Mouse (Mus musculus) cerebellum, adult 18-20 months (tissue): ENCODE results near the gene Usp46.
A peak's percentile ranks its signal among the peaks of the same experiment; 100 is the strongest.
"Not testable (repeated sequence)": the region's sequence is repeated elsewhere in the genome, so short reads cannot be mapped to it uniquely, and the experiment has no call there.

Experiments
- DNase-seq, 2 experiments: peaks; one replicate each; pipeline ENCODE4 v3.0.0; 2021

Gene Usp46

GRCm38 (mm10) chr5:74067831-74068713 is at the start of gene Usp46:
Gene Usp46, minus strand, starts transcription at chr5:74068431.
- DNase-seq = peak; percentile 89 to 94

DNA sequence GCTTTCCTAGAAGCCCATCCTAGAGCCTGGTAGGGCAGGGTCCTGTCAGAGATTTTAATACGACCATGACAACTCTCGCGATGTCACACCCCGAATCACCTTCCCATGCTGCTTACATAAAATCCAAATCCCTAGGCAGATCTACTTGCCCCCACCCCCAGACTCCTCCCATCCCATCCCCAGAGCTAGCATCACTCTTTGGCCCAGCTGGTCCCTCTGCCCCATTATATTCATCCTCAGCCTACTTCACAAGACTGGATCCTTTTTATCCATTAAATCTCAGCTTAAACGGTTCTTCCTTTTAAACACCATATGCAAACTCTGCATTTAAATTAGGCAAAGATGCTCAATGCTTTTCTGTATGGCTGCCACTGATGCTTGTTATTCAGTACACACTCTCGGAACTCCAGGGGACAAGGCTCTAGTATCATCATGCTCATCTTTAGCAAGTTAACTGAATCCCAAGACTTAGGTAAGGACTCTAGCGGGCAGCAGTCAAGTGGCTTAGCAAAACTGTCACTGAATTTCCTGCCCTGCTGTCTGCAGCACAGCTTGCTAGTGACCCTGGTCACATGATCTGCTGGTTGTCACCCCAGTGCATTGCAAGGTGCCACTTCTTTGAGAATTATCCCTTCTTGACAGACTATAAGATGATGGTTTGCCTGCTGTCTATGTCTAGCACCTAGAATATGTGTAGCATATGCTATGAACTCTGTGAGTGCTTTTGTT is 45.9 kb upstream of the Usp46 start:
- DNase-seq = no peak

DNA sequence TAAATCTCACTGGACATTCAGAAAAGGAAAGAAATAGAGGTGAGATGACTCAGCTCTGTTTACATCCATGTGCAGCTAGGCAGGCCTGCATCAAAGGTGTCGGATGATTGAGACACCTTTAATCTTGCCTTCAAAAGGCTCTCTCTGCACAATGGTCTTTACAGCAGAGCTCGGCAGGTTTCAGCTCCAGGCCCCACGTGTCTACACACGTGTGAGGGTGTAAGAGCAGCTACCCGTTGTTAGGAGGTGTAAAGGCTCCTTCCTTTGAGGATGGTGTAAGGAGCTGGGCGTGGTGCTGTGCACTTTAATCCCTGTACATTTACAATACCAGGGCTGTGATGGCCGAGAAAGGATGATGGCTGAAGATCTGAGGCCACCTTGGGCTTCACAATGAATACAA is 37.2 kb upstream of the Usp46 start:
- no peak for DNase-seq

DNA sequence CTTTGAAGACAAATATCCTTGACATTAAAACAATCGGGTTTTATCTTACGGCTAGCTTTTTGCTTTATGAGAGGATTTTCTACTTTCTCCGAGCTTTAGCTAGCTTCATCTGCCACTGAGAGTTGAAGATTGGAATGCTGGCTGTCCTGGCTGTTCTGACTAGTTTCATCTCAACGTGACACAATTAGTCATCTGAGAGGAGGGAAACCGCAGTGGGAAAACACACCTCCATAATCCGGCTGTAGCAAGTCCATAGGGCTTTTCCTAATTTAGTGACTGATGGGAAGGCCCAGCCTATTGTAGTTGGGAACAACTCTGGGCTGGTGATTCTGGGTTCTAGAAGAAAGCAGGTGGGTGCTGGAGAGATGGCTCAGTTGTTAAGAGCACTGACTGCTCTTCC is 33.5 kb upstream of the Usp46 start:
- DNase-seq = no peak

- DNase-seq = no peak
Measured at GRCm38 (mm10) chr5:74099046-74099445, 30.8 kb upstream of the Usp46 start.

DNA sequence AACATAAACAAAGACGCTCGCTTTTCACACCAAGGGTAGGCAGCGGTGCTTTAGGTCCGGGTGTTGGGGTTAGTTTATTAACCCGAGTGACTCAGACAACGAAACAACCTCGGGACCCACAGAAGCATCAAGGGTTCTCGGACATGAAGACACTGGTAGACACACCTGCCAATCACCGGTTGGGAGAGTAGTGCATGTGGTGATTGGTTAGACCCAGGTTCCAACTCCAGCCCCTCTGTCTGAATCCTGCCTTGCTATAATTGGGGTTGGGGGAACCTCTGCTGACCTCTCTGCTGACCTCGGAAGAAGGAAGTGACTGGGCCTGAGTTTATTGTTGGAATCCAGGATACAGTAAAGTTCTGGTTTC is 29.6 kb upstream of the Usp46 start:
- no peak for DNase-seq

DNA sequence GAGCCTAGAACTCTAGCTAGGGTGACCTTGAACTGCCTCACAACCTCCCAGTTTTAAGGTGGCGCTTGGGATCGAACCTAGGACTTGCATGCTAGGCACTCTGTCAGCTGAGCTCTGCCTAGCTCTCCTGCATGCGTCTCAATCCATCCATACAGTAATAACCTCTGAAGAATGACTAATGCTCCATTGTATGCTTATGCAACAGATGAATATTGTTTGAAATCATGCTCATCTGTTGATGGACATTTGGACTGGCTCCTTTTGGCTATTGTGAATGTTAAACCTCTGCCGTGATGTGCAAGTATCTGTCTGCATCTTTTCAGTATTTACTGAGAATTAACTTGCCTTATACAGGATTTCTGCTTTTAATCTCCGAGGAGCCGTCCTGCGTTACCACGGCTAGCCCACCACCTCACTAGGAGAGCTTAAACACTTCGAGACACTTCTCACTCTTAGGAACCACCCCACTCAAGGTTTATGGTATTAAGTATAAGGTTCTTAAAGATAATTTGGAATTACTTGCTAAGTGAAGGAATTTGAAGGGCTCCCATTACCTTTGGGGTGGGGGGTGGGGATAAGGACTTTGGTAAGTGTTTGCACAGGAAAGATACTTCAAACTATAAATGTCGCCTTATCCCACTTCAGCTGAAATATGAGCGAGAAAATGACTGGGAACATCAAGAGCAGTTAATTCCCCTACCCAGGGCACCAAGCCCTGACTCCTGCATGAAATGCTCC is 29.1 kb upstream of the Usp46 start:
- no peak for DNase-seq

DNA sequence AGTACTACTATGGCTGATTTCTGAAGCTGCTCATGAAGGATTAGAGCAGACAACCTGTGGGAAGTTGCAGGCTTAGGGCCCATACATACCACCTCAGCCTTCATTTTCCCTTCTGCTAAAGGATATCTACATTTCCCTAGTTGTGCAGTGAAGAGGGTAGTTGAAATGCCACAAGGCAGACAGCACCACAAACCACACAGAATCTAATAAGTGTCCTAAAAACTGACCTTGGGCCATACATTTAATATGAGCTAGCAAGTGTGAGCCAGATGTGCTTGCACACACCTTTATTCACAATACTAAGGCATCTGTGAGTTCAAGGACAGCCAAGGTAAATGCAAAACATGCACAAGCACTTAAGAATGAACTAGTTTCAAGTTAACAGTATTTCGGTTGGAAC is 27.8 kb upstream of the Usp46 start:
- no peak for DNase-seq

DNA sequence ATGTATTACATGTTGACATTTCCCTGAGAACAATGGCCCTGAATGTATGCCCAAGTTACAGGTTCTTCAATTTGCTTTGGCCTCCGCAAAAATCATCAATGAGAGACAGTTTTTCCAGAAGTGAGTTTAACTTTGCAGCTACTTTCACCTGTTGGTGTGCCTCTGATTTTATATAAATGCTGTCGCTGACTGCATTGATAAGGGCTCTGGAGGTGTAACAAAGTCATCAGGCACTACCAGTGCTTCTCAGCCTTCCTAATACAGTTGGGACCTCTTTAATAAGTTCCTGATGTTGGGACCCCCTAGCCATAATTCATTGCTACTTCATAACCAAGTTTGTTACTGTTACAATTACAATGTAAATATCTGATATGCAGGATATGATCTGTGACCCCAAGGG is 27.4 kb upstream of the Usp46 start:
- DNase-seq = no peak

GRCm38 (mm10) chr5:74094841-74095437 is 26.7 kb upstream of the Usp46 start:
- DNase-seq = no peak

DNA sequence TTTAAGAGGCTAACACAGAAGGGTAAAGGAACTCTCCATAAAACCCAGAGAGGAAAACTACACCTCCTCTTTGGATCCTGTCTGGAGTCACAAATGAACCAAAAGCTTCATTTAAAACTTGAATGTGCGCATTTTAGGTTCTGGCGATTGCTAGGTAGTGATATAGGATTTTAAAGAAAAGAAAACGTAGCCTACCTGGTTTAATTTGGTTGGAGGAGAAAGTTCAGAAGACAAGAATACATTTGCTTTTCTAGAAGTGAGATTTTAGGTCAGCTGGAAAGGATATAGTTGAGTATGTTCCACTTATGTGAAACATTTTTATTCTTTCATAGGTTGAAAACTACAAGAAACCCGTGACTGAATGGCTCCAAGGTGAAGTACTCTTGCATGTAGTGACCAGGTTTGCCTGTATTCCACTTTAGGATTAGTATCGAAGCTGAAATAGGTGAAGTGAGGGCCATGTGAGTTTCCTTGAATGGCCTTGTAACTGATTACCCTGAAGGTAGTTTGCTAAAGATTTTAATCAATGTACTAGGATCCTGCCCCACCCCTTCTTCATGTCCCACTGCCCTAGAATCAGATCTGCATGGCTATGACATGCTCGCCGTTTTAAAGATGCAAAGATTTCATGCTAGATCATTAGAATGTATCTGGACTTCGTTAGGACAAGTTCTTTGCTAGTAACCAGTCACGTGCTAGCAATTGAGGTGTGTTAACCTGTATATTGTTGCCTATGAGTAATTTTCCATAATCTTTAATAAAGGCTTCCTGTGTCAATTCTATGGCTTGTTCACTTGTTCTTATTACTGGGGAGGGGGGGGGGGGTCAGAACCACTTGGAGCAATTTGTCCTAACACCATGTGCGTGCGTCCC is 25.6 kb upstream of the Usp46 start:
- DNase-seq = no peak

DNA sequence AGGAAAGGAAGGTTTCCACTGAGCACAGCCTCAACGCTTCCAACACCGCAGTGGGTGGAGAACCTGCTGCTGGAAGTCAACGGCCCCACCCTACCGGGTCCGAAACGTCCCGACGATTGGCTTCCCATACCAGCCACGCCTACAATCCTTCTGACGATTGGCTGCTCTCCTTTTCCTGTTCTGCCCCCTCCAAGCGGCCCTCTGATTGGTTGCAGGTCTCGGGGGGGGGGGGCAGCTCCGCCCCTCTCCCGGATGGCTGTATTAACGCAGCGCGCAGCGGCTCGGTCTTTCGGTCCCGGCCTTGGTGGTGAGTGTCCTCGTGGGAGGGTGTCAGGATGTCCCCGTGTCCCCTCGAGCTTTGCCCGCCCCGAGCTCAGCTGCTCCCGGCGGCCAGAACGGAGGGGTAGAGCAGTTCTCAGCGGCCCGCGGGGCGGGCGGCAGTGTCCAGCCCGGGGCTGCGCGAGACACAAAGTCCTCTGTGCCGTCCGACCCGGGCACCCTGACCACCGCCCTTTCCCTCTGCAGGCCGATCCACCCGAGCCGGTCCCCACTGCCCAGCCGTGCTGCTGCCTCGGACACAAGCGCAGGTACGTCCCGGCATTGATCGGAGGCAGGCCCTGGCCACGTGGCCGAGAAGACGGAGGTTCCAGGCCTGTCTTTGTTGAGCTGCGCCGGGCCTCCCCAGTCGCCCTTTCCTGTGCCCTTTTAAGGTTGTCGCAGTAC is 24.8 kb upstream of the Usp46 start:
- peak; percentile 89 to 97 for DNase-seq

DNA sequence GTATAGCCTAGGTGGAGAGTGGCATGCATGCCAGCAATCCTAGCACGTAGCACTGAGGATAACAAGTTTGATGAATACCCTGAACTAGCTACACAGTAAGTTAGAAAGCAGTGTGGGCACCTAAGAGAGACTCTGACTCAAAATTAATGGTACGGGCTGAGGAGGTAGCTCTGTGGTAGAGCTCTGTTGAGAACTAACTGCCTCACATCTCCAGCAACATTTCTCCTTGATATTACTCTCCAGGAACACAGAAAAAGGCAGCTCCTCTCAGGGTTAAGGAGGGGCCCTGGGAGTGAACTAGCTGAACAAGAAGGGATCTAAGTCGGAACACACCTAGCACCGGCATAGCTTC is 24.2 kb upstream of the Usp46 start:
- no peak for DNase-seq

GRCm38 (mm10) chr5:74089643-74090042 is 21.4 kb upstream of the Usp46 start:
- DNase-seq = no peak

DNA sequence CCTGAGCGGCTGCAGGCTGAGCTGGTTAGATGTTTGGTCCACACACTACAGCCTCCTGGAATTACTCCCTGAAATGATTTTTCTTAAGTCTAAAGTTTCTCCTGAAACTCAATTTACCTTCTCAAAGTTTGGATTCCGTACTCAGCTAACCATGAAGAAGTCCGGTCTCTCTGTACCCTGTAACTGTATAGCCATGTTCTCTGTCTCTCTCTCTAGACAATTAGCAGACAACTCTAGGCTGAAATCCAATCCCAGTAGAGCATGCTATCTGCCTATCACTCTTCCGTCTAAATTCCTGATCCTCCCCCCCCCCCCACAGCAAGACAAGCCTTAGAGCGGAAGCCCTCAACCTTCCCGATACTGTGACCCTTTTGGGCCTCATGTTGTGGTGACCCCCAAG is 13.5 kb upstream of the Usp46 start:
- DNase-seq = no peak

DNA sequence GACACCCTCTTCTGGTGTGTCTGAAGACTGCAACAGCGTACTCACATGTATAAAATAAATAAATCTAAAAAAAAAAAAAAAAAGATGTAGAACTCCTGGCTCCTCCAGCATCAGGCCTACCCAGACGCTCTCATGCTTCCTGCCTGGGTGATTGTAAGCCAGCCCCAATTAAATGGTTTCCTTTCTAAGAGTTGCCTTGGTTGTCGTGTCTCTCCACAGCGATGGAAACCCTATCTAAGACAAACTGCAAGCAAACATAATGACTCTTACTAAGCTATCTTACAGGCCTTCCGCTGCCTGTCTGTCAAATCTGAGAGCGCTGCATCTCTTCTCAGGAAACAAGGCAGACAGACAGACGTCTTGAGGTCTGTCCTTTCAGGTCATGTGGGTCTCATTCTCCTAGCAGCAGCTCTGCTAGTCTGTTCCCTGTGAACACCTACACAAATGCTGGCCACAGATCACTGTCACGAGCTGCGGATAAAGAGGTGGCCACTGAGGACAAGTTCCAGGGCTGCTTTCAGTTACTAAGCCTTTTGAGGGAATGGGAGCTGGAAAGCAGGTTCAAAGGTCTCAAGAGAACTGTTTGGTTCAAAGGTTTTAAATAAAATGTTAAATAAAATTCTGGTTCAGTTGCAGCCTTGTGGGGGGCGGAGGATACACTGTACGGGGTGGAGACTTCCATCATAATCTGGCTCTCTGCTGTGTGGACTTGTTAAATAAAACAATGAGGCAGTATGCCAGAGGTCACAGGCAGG is 10.8 kb upstream of the Usp46 start:
- no peak for DNase-seq

DNA sequence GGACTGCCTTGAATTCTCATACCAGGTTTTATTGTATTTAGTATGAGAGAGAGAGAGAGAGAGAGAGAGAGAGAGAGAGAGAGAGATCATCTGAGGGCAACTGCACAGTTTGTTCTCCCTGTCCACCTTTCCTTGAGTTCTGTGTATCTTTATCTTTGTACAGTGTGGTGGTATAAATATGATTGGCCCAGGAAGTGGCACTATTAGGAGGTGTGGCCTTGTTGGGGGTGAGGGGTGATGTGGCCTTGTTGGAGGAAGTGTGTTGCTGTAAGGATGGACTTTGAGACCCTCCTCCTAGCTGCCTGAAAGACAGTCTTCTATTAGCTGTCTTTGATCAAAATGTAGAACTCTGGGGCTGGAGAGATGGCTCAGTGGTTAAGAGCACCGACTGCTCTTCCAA is 10.2 kb upstream of the Usp46 start:
- DNase-seq = no peak

DNA sequence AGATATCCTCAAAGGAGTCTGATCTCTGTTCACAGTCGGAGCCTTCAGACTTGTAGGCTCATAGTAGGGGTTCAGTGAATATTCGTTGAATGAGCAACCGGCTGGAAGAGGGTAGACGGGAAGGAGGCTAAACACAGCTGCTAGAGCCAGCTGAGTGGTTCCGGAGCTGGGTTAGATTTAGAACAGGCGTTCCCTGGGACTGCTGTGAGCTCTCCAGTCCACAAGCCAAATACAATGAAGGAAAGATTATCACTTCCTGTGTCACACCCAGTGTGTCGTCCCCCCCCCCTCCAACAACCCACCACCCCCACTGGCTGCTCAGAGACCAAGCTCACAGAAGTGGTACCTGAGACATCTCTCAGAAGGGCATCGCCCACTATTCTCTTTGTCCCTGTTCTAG is 9.7 kb upstream of the Usp46 start:
- DNase-seq = no peak

- DNase-seq = no peak
Measured at GRCm38 (mm10) chr5:74076759-74077158, 8.5 kb upstream of the Usp46 start.

GRCm38 (mm10) chr5:74070564-74070963 is 2.3 kb upstream of the Usp46 start:
- not testable (repeated sequence) for DNase-seq
